Mouse (Mus musculus) bone marrow macrophage, adult 2 months (primary cell): Measurements from ENCODE around the gene Tamm41.

Experiments used
- CTCF ChIP-seq: IDR thresholded peaks from 2 replicates; pipeline ENCODE4 v1.5.1; 2012; ENCODE audit warnings: low read depth, mild to moderate bottlenecking, low read length, moderate library complexity
- POLR2A ChIP-seq: IDR thresholded peaks from 2 replicates; pipeline ENCODE4 v1.6.1; 2012; ENCODE audit warnings: mild to moderate bottlenecking, low read depth, low read length, borderline replicate concordance

DNA sequence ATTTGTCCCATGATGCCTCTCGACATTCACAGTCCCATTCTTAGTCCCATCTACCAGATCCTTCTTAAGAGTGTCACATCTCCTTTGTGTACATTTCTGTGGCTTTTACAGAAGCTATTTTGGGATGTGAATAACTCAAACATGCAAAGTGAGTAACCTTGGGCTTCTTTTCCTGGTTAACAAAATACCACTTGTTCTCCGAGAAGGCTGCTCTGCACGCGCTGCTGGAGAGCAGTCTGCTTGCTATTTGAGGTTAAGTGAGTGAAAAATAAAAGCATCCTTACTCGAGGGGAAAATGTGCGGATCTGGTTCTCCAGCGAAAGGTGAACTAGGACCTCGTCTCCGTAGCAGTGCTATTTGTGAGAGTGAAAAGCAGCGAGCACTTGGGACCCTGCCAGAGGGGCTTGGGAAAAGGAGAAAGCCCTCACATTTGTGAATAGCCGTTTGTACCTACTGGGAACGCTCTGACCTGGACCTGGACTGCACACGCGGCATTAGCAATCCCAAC is 10.1 kb downstream of the Tamm41 start:
- no peak for TF ChIP-seq POLR2A
- TF ChIP-seq CTCF, result no peak
